Mouse (Mus musculus): ENCODE measurements around the gene Cabs1. TPM values are rescaled to one million over a fixed set of nuclear protein-coding genes. Genes with fewer than 3 reads are reported as not detected.

The Cabs1 gene
- polyA plus RNA-seq (2012; rRNA removed), result not detected in 2 replicates

GRCm38 (mm10) chr5:87979139-87979538, at the start of gene Cabs1:
TSS of gene Cabs1 (plus strand) at chr5:87979439.
- no peak for TF ChIP-seq CTCF (IDR thresholded peaks at IDR 0.05; ENCODE audit: extremely low read depth, insufficient read length, insufficient replicate concordance, low read depth, low read length)
- no peak for TF ChIP-seq POLR2A (IDR thresholded peaks at IDR 0.05; ENCODE audit: low read depth, low read length)
- no peak within 1 kb of the TSS for H3K4me3 ChIP-seq (ENCODE audit: low read depth, low read length)
- H3K4me1 ChIP-seq (ENCODE audit: control insufficient read depth, insufficient read depth, insufficient read length, low read length), result no peaks in the 10 kb centered on the region
- WGBS, result 80% methylated on average over 3 of the region's 3 CpGs
- H3K36me3 ChIP-seq (ENCODE audit: control insufficient read depth, insufficient read depth, low read length), result no peaks in the 10 kb centered on the region
- H3K27me3 ChIP-seq (ENCODE audit: control insufficient read depth, insufficient read depth, low read length), result no peaks in the 10 kb centered on the region
- no peak within 1 kb of the TSS for H3K27ac ChIP-seq (ENCODE audit: insufficient read depth, low read depth, low read length)

GRCm38 (mm10) chr5:87931603-87932002, 47.6 kb upstream of the Cabs1 start:
- H3K36me3 ChIP-seq (ENCODE audit: control insufficient read depth, insufficient read depth, low read length), result no peaks in the 10 kb centered on the region
- no peak overlapping the region for H3K27ac ChIP-seq (ENCODE audit: insufficient read depth, low read depth, low read length)
- TF ChIP-seq CTCF (IDR thresholded peaks at IDR 0.05; ENCODE audit: extremely low read depth, insufficient read length, insufficient replicate concordance, low read depth, low read length), result no peak
- H3K4me1 ChIP-seq (ENCODE audit: control insufficient read depth, insufficient read depth, insufficient read length, low read length), result no peaks in the 10 kb centered on the region
- 55% methylated on average over 1 of the region's 1 CpGs for WGBS
- no peak overlapping the region for H3K4me3 ChIP-seq (ENCODE audit: low read depth, low read length)
- H3K27me3 ChIP-seq (ENCODE audit: control insufficient read depth, insufficient read depth, low read length), result no peaks in the 10 kb centered on the region

GRCm38 (mm10) chr5:87940752-87941151, 38.5 kb upstream of the Cabs1 start:
- no peak for TF ChIP-seq CTCF (IDR thresholded peaks at IDR 0.05; ENCODE audit: extremely low read depth, insufficient read length, insufficient replicate concordance, low read depth, low read length)
- no peak for TF ChIP-seq POLR2A (IDR thresholded peaks at IDR 0.05; ENCODE audit: low read depth, low read length)
- 36% methylated on average over 3 of the region's 3 CpGs for WGBS
- no peaks in the 10 kb centered on the region for H3K27me3 ChIP-seq (ENCODE audit: control insufficient read depth, insufficient read depth, low read length)
- H3K4me3 ChIP-seq (ENCODE audit: low read depth, low read length), result no peak overlapping the region
- no peak overlapping the region for H3K27ac ChIP-seq (ENCODE audit: insufficient read depth, low read depth, low read length)
- H3K4me1 ChIP-seq (ENCODE audit: control insufficient read depth, insufficient read depth, insufficient read length, low read length), result no peaks in the 10 kb centered on the region
- H3K36me3 ChIP-seq (ENCODE audit: control insufficient read depth, insufficient read depth, low read length), result no peaks in the 10 kb centered on the region

- no peak overlapping the region for H3K4me3 ChIP-seq (ENCODE audit: low read depth, low read length)
- no peak overlapping the region for H3K27ac ChIP-seq (ENCODE audit: insufficient read depth, low read depth, low read length)
- no peaks in the 10 kb centered on the region for H3K27me3 ChIP-seq (ENCODE audit: control insufficient read depth, insufficient read depth, low read length)
- no peak for TF ChIP-seq CTCF (IDR thresholded peaks at IDR 0.05; ENCODE audit: extremely low read depth, insufficient read length, insufficient replicate concordance, low read depth, low read length)
- TF ChIP-seq POLR2A (IDR thresholded peaks at IDR 0.05; ENCODE audit: low read depth, low read length), result no peak
- H3K36me3 ChIP-seq (ENCODE audit: control insufficient read depth, insufficient read depth, low read length), result no peaks in the 10 kb centered on the region
- H3K4me1 ChIP-seq (ENCODE audit: control insufficient read depth, insufficient read depth, insufficient read length, low read length), result no peaks in the 10 kb centered on the region
Observed at GRCm38 (mm10) chr5:87942515-87942914, 36.7 kb upstream of the Cabs1 start.

- Histone ChIP-seq H3K27me3 (ENCODE audit: control insufficient read depth, insufficient read depth, low read length) (no peaks in the 10 kb centered on the region), H3K36me3 (ENCODE audit: control insufficient read depth, insufficient read depth, low read length) (no peaks in the 10 kb centered on the region), H3K27ac (ENCODE audit: insufficient read depth, low read depth, low read length) (no peak overlapping the region), H3K4me1 (ENCODE audit: control insufficient read depth, insufficient read depth, insufficient read length, low read length) (no peaks in the 10 kb centered on the region), H3K4me3 (ENCODE audit: low read depth, low read length) (no peak overlapping the region)
- TF ChIP-seq POLR2A (IDR thresholded peaks at IDR 0.05; ENCODE audit: low read depth, low read length), result no peak
- TF ChIP-seq CTCF (IDR thresholded peaks at IDR 0.05; ENCODE audit: extremely low read depth, insufficient read length, insufficient replicate concordance, low read depth, low read length), result no peak
Observed at GRCm38 (mm10) chr5:87951836-87952235, 27.4 kb upstream of the Cabs1 start.

- no peaks in the 10 kb centered on the region for H3K27me3 ChIP-seq (ENCODE audit: control insufficient read depth, insufficient read depth, low read length)
- no peak within 1 kb of the TSS for H3K4me3 ChIP-seq (ENCODE audit: low read depth, low read length)
- H3K27ac ChIP-seq (ENCODE audit: insufficient read depth, low read depth, low read length), result no peak within 1 kb of the TSS
- WGBS, result 55% methylated on average over 2 of the region's 2 CpGs
- no peak for TF ChIP-seq POLR2A (IDR thresholded peaks at IDR 0.05; ENCODE audit: low read depth, low read length)
- TF ChIP-seq CTCF (IDR thresholded peaks at IDR 0.05; ENCODE audit: extremely low read depth, insufficient read length, insufficient replicate concordance, low read depth, low read length), result no peak
- no peaks in the 10 kb centered on the region for H3K36me3 ChIP-seq (ENCODE audit: control insufficient read depth, insufficient read depth, low read length)
- H3K4me1 ChIP-seq (ENCODE audit: control insufficient read depth, insufficient read depth, insufficient read length, low read length), result no peaks in the 10 kb centered on the region
Observed at GRCm38 (mm10) chr5:87969201-87969600, 10.0 kb upstream of the Cabs1 start, which contains the start of the genes 2310003L06Rik and Gm28434. TSS of gene 2310003L06Rik (plus strand) at chr5:87969459. TSS of gene Gm28434 (plus strand) at chr5:87969517.

GRCm38 (mm10) chr5:87982468-87983214, 3.4 kb downstream of the Cabs1 start:
- no peak for TF ChIP-seq CTCF (IDR thresholded peaks at IDR 0.05; ENCODE audit: extremely low read depth, insufficient read length, insufficient replicate concordance, low read depth, low read length)
- TF ChIP-seq POLR2A (IDR thresholded peaks at IDR 0.05; ENCODE audit: low read depth, low read length), result no peak
- Histone ChIP-seq H3K4me3 (ENCODE audit: low read depth, low read length) (no peak overlapping the region), H3K27me3 (ENCODE audit: control insufficient read depth, insufficient read depth, low read length) (no peaks in the 10 kb centered on the region), H3K27ac (ENCODE audit: insufficient read depth, low read depth, low read length) (no peak overlapping the region), H3K36me3 (ENCODE audit: control insufficient read depth, insufficient read depth, low read length) (no peaks in the 10 kb centered on the region), H3K4me1 (ENCODE audit: control insufficient read depth, insufficient read depth, insufficient read length, low read length) (no peaks in the 10 kb centered on the region)
- WGBS, result 51% methylated on average over 3 of the region's 3 CpGs
